Mouse (Mus musculus): ENCODE measurements at regions not wholly inside any gene's neighbourhood (a gene's known extent, or its start where the extent isn't known, plus 50 kb on each side); places are given as distances from the start of the nearest gene placed in this dataset.
A peak's percentile ranks its signal among the peaks of the same experiment; 100 is the strongest.

DNA sequence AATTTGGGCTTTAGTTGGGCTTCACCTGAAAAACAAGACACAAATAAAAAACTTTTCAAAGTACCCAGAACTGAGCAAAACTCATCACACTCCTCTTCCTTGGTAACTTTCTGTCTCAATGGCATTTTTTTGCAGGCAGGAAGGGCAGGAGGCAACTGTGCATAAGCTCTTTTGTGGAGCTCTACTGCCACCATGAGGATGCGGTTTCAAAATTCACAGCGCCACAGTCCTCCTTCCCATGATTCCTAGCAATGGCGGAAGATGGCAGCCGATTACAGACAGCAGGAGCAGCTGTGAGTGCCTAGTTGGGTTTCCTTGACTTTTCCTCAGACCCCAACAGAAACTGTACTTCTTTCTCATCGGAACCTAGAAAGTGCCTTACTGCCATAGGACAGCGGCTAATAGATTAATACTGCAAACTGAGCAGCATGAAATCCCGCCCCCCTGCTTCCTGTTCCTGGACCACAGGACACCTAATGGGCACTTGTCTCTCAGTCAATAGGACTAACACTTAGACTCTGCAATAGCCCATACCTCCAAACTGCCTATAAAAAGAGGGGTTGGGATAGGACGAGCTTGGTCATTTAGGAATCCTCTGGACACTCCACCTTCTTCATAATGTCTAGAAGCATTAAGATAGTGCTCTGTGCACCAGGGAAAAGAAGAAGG lies 162.5 kb upstream of the Olfr1324 start:
- TF ChIP-seq CTCF (IDR thresholded peaks at IDR 0.05; ENCODE audit: low read depth) = peak; percentile 71
- no peak for TF ChIP-seq EP300 (optimal IDR thresholded peaks at IDR 0.05)
